Mouse (Mus musculus) yolk sac, embryonic 10.5 days (tissue): ENCODE measurements around the gene Cdc42ep4.

Experiments used
- DNase-seq: peaks from one replicate; pipeline ENCODE4 v3.0.0-alpha.2; 2017; ENCODE audit warnings: low spot score

The Cdc42ep4 gene

DNA sequence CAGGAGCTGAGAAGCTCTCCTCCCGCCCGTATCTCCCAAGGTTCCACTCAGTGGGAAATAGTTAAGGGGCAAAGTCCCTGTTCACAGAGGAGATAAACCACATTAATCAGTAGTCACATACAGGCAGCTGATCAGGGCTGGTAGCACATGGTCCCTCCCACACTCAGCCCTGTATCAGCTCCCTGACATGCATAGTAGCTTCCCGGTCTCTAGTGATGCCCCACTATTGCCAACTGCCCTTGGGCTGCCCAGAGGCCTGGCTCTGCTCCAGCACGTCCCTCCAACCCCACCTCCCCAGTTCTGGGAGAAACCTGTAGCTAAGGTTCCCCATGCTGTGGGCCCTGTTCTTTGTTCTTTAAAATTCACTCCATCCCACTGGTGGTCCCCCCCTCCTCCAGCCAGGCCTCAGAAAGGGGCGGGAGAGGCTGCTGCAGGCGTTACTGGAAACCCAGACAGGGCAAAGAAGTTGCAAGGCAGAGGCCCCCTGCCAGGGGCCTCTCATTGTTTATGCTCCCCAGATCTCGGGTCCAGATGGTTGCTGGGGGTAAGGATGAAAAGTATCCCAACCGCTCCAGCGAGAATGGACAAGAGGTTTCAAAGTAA is 1.8 kb downstream of the Cdc42ep4 start:
- peak; percentile 81 for DNase-seq

DNA sequence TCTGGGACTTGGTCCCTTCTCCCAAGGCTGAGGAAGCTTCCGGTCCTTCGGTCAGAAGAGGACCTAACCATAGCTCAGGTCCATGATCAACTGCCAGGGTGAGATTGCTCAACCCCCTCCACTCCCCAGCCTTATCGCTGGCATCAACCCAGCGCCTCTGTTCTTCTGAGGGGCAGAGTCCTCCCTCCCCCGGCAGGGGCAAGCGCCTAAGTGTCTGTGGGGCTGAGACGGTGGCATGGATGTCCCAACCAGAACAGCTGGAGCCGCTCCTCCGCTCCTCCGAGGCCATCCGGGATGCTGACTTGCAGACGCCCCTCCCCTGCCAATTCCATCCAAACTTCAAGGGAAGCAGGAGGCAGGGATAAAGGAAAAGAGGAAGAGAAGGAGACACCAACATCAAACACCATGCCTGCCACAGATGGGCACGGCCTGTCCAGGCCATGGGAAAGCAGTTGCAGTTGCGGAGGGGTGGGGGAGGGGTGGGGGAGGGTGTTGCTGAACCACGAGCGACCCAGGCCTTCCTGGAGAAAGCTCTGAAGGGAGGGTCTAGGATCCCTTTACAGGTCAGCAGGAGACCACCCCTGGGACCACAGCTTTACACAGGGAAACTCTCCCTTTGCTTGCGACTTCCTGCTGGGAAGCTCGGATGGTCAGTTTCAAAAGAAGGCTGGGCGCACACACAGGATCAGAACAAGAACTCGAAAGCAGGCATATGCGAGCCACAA is 2.7 kb downstream of the Cdc42ep4 start:
- DNase-seq, result peak; percentile 59

DNA sequence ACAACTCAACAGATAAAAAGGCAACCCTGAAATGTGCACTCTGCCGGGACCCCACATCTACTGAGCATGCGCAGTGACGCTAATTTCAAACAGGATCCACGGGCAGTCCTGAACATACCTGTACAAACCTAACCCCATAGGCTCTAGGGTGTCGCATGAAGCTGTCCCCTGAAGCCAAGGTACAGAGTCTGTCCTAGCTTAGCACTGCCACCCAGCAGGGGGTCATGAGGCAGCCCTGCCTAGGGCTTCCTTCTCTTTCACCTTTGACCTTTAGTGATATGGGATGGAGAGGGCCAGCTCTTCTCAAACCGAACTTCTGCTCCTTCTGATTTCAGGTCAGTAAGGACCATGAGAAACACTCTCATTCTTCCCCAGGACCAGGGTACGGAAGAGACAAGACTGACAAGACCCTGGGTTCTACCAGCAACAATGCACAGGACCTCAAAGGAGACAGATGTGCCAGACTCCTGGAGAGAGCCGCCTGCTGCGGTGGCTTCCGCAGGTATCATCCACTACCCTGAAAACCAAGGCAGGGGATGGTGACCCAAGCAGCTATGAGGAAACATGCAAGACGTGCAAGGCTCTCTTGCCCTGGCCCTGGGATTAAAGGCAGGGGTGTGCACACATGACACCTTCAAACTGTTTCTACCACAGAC is 3.8 kb downstream of the Cdc42ep4 start:
- peak; percentile 60 for DNase-seq

DNA sequence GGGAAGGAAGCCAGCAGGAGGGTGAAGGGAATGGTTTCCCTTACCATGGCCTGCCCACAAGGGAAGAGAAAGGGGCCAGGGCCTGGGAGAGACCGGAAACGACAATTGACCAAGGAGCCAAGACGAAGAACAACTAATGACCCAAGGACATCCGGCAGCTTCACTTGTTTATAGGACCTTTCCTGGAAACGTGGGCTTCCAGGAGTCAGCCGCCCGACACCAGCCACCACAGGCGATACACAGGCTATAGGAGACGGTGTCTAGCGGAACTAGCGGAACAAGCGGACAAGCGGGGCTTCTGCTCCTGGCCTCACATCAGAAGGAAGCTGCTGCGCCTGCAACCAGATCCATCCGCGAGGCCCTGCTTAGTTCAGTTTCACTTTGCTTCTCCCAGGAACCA is 4.6 kb downstream of the Cdc42ep4 start:
- peak; percentile 55 for DNase-seq

GRCm38 (mm10) chr11:113745961-113746360 is 5.7 kb downstream of the Cdc42ep4 start:
- no peak for DNase-seq

DNA sequence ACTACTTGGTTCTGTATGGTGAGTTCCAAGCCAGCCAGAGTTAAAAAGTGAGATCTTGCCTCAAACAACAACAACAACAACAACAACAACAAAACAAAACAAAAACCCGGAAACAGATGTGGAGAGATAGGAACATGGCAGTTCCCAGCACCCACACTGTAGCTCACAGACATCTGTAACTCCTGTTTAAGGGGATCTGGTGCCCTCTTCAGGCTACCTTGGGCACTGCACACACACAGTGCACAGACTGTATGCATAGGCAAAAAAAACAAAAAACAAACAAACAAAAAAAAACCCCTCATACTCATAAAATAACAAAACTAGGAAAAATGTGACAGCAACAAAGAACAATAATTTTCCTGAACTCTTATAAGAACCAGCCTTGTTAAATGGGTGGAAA is 8.7 kb downstream of the Cdc42ep4 start:
- no peak for DNase-seq

- DNase-seq, result no peak
Observed at GRCm38 (mm10) chr11:113740100-113740499, 11.6 kb downstream of the Cdc42ep4 start.

- DNase-seq, result no peak
Observed at GRCm38 (mm10) chr11:113739213-113739612, 12.5 kb downstream of the Cdc42ep4 start.

DNA sequence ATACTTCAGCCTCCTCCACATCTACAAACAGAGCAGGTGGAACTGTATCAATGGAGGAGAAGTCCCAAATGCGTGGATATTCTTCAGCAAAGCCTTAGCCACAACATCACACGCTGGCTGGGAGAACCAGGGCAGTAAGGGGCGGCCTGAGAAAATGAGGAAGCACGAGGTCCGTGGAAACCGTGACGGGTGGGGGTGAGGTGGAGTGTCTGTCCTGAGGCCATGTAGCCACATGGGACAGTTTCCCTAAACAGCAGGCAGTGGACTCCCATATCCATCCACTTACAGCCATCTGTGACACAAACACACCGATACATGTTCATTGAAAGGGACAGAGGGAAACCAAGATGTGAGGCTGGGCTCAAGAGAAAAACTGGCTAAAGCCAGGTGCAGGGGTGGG is 13.8 kb downstream of the Cdc42ep4 start:
- no peak for DNase-seq

- no peak for DNase-seq
Observed at GRCm38 (mm10) chr11:113737553-113737854, 14.2 kb downstream of the Cdc42ep4 start.

GRCm38 (mm10) chr11:113736848-113737552 is 14.7 kb downstream of the Cdc42ep4 start:
- no peak for DNase-seq

GRCm38 (mm10) chr11:113735151-113735550 is 16.5 kb downstream of the Cdc42ep4 start:
- DNase-seq, result peak; percentile 78

GRCm38 (mm10) chr11:113733631-113734364 is 17.9 kb downstream of the Cdc42ep4 start:
- peak; percentile 74 for DNase-seq

DNA sequence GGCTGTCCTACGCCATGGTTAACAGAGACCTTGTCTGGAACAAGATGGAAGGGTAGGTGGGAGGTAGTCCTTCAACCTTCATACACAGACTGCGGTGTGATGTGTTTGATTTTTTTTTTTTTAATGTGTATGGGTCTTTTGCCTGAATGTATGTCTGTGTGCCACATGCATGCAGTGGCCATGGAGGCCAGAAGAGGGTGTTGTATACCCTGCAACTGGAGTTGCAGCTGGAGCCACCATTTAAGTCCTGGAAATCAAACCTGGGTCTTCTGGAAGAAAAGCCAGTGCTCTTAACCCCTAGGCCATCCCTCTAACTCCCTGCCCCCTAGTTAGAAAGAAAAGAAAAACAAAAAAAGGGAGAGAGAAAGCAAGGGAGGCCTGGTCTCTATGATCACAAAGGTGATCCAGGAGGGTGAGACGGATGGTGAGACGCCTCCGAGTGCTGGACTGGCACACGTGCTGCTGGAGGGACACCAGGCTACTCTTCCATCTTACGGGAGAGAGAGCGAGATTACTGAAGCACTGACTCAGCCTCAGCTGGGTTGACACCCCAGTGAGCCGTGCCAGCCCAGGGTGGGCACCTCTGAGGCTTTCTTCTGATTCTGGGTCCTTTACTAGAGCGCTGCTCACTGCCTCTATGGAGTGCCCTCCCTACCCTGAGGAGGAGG is 19.6 kb downstream of the Cdc42ep4 start:
- DNase-seq, result no peak

- DNase-seq, result peak; percentile 84
Observed at GRCm38 (mm10) chr11:113730879-113731278, 20.8 kb downstream of the Cdc42ep4 start.

GRCm38 (mm10) chr11:113729917-113730316 is 21.8 kb downstream of the Cdc42ep4 start:
- no peak for DNase-seq

GRCm38 (mm10) chr11:113729239-113729638 is 22.4 kb downstream of the Cdc42ep4 start:
- no peak for DNase-seq

DNA sequence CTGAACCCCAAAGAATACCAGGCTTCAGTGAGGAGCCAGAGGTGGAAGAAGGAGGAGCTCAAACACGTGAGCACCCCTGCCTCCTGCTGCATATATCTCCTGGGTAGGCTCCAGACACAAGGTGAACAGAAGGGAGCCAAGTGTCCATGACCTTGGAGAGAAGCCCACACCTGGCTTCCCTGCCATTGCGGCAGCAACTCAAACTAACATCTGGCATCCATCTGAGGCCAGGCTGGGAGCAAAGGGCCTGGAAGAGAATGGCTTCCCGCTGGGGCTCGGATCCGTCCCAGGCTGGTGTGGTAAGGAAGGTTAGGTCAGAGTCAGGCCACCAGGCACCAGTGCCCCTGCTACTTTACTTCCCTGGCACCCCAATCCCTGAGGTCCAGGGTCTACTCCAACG is 23.7 kb downstream of the Cdc42ep4 start:
- no peak for DNase-seq

DNA sequence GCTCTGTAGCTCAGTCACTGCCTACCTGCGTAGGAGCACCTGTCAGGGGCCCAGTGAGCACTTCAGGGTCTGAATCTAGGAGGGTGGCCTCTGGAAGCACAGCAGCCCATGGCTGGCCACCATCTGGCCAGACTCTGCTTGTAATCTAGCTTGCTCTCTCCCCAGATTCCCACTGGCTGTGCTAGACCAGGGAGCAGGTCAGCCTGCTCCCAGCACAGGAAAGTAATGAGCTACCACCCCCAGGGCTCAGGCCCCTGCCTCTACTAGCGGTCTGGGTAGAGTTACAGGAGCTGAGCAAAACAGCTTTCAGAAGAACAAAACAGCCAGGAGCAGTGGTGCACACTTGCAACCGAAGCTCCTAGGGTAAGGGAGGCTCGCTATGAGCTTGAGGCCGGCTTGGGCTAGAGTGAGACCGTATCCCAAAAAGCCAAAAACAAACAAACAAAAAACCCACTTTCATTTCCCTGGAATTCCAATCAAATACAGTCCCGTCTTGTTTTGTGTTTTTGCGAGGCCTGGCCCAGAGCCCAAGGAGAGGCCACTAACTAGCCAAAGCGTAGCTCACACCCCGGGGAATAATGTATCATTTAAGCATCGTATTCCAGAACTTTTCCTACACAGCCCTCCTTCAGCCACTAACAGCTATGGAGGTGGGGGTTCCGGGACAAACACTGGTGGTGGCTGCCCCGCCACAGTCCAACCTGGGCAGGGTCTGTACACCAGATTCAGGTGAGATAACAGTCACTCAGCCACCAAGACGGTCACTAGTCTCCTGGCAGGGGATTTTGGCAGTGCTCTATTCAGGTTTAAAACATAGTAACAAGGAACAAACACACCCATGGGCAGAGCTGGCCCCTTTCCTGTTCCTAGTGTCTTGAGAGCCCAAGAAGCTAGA is 24.4 kb downstream of the Cdc42ep4 start:
- no peak for DNase-seq

- no peak for DNase-seq
Observed at GRCm38 (mm10) chr11:113725235-113726048, 26.2 kb downstream of the Cdc42ep4 start.
